Mouse (Mus musculus) embryonic facial prominence, embryonic 11.5 days (tissue): Measurements from ENCODE around the gene Shc4. TPM values are rescaled to one million over a fixed set of nuclear protein-coding genes. Genes with fewer than 3 reads are reported as not detected.
A peak's percentile ranks its signal among the peaks of the same experiment; 100 is the strongest.

Experiments used
- ATAC-seq: fragments of 200-750 bp; cut with Nextera tagmentation; replicated peaks from 2 replicates; pipeline ENCODE4 v1.8.0; 2017; ENCODE audit warnings: low read depth; ENCODE audit not compliant: insufficient number of reproducible peaks, low FRiP score, low TSS enrichment
- DNase-seq: peaks from one replicate; pipeline ENCODE4 v3.0.0-alpha.2; 2015; ENCODE audit warnings: low spot score
- H3K27ac ChIP-seq: fragments of 300-500 bp; sonication (generic); replicated peaks from 2 replicates; pipeline ENCODE4 v1.5.1; 2014; ENCODE audit warnings: mild to moderate bottlenecking, low read depth, low read length, control low read depth
- H3K27me3 ChIP-seq: fragments of 300-500 bp; sonication (generic); 2 replicates; pipeline ENCODE4 v1.6.1; 2014; ENCODE audit warnings: mild to moderate bottlenecking, low read length, moderate library complexity, mixed read lengths; ENCODE audit not compliant: control insufficient read depth, insufficient read depth
- H3K36me3 ChIP-seq: fragments of 300-500 bp; sonication (generic); replicated peaks from 2 replicates; pipeline ENCODE4 v1.6.1; 2014; ENCODE audit warnings: low read depth, mild to moderate bottlenecking, low read length, moderate library complexity, mixed read lengths; ENCODE audit not compliant: control insufficient read depth, insufficient read depth
- H3K4me1 ChIP-seq: fragments of 300-500 bp; sonication (generic); 2 replicates; pipeline ENCODE4 v1.6.1; 2014; ENCODE audit warnings: low read length, mixed read lengths; ENCODE audit not compliant: control insufficient read depth, insufficient read depth
- H3K4me2 ChIP-seq: fragments of 300-500 bp; sonication (generic); 2 replicates; pipeline ENCODE4 v1.6.1; 2014; ENCODE audit warnings: low read depth, mild to moderate bottlenecking, control low read depth, low read length, moderate library complexity
- H3K4me3 ChIP-seq: fragments of 300-500 bp; sonication (generic); 2 replicates; pipeline ENCODE4 v1.5.1; 2014; ENCODE audit warnings: low read depth, low read length, control low read depth
- H3K9ac ChIP-seq: fragments of 300-500 bp; sonication (generic); replicated peaks from 2 replicates; pipeline ENCODE4 v1.6.1; 2014; ENCODE audit warnings: mild to moderate bottlenecking, control low read depth, low read length
- H3K9me3 ChIP-seq: fragments of 300-500 bp; sonication (generic); replicated peaks from 2 replicates; pipeline ENCODE4 v1.6.1; 2016; ENCODE audit warnings: mild to moderate bottlenecking, low read length, inconsistent platforms, mixed read lengths; ENCODE audit not compliant: control insufficient read depth
- WGBS: fragments of 180-500 bp; shearing (Covaris S2); extraction: QIAGEN DNeasy Blood & Tissue Kit; methylation state at CpG from one replicate; pipeline ENCODE4 v1.1.7; 2014; 5-methylcytosine and 5-hydroxymethylcytosine counted together
- polyA plus RNA-seq: library from polyadenylated mRNA; unstranded; fragments of >200 nt; fragmentation: Nextera tagmentation; extraction: Ambion mirVana; gene quantifications from 2 replicates; pipeline ENCODE4 v1.2.1, GENCODE M21; 2014

The Shc4 gene
- polyA plus RNA-seq, 1 experiment from 2014 or later, result 1.3 TPM

DNA sequence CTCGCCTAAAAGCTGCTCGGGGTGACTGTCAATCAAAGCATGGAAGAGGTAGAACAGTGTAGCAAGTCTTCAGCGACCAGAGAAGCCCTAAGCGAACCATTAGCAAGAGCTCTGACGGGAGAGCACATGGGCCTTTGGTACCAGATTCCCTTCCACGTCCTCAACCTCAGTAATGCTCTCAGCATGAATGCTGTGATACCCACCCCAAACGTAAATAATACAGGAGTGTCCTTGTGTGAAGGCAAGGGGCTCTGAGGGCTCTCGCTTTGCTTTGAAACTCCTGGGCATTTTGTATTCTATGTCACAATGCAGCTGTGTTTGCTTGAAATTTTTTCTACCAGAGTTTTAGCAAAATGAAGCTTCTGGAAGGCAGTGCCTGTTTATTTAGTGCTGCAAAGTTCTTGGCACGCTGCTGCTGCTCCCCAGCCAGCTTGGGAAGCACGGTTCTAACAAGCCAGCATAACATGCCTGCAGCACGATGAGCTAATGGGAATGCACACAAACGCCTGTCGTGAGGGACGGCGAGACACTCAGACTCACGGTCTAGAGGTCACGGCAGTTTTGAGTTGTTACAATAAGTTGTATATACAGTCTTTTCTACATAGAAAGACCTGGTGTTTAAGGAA, 117.6 kb downstream of the Shc4 start:
- Histone ChIP-seq H3K27me3 (no peaks in the 10 kb centered on the region), H3K36me3 (no peaks in the 10 kb centered on the region), H3K27ac (no peak overlapping the region), H3K9ac (no peak overlapping the region), H3K4me2 (no peak overlapping the region), H3K4me1 (no peaks in the 10 kb centered on the region), H3K9me3 (no peaks in the 10 kb centered on the region), H3K4me3 (no peak overlapping the region)
- ATAC-seq, result no peak
- WGBS, result 84% methylated on average over 17 of the region's 17 CpGs
- DNase-seq, result no peak

DNA sequence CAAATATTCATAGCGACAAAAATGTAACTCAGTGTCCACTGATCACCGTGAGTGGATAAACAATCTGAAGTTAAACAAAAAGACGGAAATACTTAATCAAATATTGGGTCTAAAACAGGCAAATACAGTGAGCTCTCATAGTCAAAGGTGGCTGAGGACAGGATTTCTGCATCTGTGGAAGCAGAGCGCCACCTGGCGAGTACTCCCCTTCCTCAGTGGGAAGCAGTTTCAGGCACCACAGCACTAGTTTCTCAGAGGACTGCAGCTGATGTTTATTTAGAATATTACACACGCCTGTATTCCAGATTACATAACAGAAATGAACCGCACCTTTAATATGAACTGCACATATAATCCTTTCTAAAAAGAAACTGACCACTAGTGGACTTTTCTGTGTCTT, 119.3 kb downstream of the Shc4 start:
- no peak overlapping the region for H3K27ac ChIP-seq
- no peak overlapping the region for H3K9ac ChIP-seq
- H3K4me3 ChIP-seq, result no peak overlapping the region
- no peaks in the 10 kb centered on the region for H3K9me3 ChIP-seq
- peak; percentile 75 for DNase-seq
- WGBS, result 72% methylated on average over 7 of the region's 7 CpGs
- peaks cover 4% of the 10 kb centered on the region for H3K36me3 ChIP-seq
- no peak overlapping the region for H3K4me2 ChIP-seq
- no peaks in the 10 kb centered on the region for H3K4me1 ChIP-seq
- H3K27me3 ChIP-seq, result no peaks in the 10 kb centered on the region
- no peak for ATAC-seq

- no peaks in the 10 kb centered on the region for H3K27me3 ChIP-seq
- no peaks in the 10 kb centered on the region for H3K4me1 ChIP-seq
- 93% methylated on average over 3 of the region's 3 CpGs for WGBS
- DNase-seq, result no peak
- no peak overlapping the region for H3K9ac ChIP-seq
- no peaks in the 10 kb centered on the region for H3K9me3 ChIP-seq
- ATAC-seq, result no peak
- no peak overlapping the region for H3K4me2 ChIP-seq
- no peak overlapping the region for H3K27ac ChIP-seq
- H3K4me3 ChIP-seq, result no peak overlapping the region
- H3K36me3 ChIP-seq, result peaks cover 4% of the 10 kb centered on the region
Observed at GRCm38 (mm10) chr2:125602970-125603369, 121.0 kb downstream of the Shc4 start.

GRCm38 (mm10) chr2:125598958-125599357, 125.0 kb downstream of the Shc4 start:
- WGBS, result 84% methylated on average over 4 of the region's 4 CpGs
- Histone ChIP-seq H3K9me3 (no peaks in the 10 kb centered on the region), H3K4me2 (no peak overlapping the region), H3K9ac (no peak overlapping the region), H3K36me3 (peaks cover 6% of the 10 kb centered on the region), H3K27ac (no peak overlapping the region), H3K27me3 (no peaks in the 10 kb centered on the region), H3K4me1 (no peaks in the 10 kb centered on the region), H3K4me3 (no peak overlapping the region)
- DNase-seq (no peak), ATAC-seq (no peak)

GRCm38 (mm10) chr2:125598251-125598650, 125.7 kb downstream of the Shc4 start:
- no peak overlapping the region for H3K9ac ChIP-seq
- no peak overlapping the region for H3K4me2 ChIP-seq
- no peak overlapping the region for H3K4me3 ChIP-seq
- no peaks in the 10 kb centered on the region for H3K4me1 ChIP-seq
- no peaks in the 10 kb centered on the region for H3K27me3 ChIP-seq
- no peaks in the 10 kb centered on the region for H3K9me3 ChIP-seq
- H3K27ac ChIP-seq, result no peak overlapping the region
- ATAC-seq, result no peak
- DNase-seq, result no peak
- 79% methylated on average over 6 of the region's 6 CpGs for WGBS
- H3K36me3 ChIP-seq, result peaks cover 6% of the 10 kb centered on the region

DNA sequence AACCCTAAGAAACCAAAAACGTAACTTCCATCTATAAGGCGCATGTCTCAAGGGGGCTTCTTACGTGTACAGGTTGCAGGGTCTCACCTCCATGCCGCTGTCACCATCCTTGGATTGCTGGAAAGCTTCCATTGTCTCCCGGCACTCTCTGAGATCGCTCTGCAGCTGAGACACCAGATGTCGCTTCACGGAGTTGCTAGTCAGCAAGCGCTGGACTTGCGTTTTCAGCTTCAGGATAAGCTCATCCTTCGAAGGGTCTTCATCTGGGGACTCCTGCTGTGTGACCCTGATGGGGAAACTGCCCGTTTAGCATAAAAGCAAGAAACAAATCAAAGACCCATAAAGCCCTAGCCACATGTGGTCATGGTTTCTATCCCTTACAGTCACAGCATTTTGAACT, 129.2 kb downstream of the Shc4 start:
- Histone ChIP-seq H3K36me3 (peaks cover 2% of the 10 kb centered on the region), H3K27ac (no peak overlapping the region), H3K4me3 (no peak overlapping the region), H3K4me1 (no peaks in the 10 kb centered on the region), H3K27me3 (no peaks in the 10 kb centered on the region), H3K9ac (no peak overlapping the region), H3K9me3 (no peaks in the 10 kb centered on the region), H3K4me2 (no peak overlapping the region)
- DNase-seq, result no peak
- 93% methylated on average over 12 of the region's 12 CpGs for WGBS
- no peak for ATAC-seq

DNA sequence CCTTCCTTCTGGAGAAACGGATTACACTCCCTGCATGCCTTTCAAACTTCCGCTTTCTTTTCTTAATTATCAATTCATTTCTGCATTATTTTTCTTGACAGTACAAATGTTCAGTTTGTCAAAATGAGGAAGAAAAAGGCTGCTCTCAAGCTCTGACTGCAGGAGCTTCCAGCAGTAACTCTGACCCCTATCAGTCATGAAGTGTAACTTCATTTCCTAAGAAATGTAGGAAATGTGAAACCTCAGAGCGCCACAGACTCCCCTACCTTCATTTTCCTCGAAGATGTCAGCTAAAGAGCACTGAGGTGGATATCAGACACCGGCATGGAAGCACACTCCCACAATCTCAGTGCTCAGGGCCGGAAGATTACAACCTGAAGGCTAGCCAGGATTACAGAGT, 129.9 kb downstream of the Shc4 start:
- Histone ChIP-seq H3K4me3 (no peak overlapping the region), H3K4me2 (no peak overlapping the region), H3K36me3 (peaks cover 2% of the 10 kb centered on the region), H3K9ac (no peak overlapping the region), H3K27me3 (no peaks in the 10 kb centered on the region), H3K27ac (no peak overlapping the region), H3K4me1 (no peaks in the 10 kb centered on the region), H3K9me3 (no peaks in the 10 kb centered on the region)
- peak; percentile 9 for DNase-seq
- no peak for ATAC-seq
- 83% methylated on average over 6 of the region's 6 CpGs for WGBS

DNA sequence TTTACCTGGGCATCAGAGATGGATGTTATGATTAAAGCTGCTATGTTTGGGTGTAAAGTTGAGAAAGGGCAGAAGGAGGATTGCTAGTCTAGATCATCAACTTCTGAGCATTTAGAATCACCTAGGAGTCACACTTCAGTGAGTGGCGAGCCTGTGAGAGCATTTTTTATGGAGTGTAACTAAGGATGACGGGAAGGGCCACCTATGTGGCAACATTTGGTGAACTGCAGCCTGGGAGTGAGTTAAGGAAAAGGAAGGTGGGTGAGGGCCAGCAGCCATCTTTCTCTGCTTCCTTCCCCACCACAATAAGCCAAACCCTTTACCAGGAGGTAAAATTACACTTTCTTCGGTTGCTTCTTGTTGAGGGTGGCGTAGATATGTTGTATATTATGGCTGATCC, 132.1 kb downstream of the Shc4 start:
- no peak for ATAC-seq
- H3K36me3 ChIP-seq, result peaks cover 5% of the 10 kb centered on the region

More for the DNA sequence above, 132.1 kb downstream of the Shc4 start:
- Histone ChIP-seq H3K9me3 (no peaks in the 10 kb centered on the region), H3K27ac (no peak overlapping the region), H3K4me3 (no peak overlapping the region), H3K27me3 (no peaks in the 10 kb centered on the region), H3K9ac (no peak overlapping the region), H3K4me1 (no peaks in the 10 kb centered on the region), H3K4me2 (no peak overlapping the region)
- no peak for DNase-seq
- 95% methylated on average over 4 of the region's 4 CpGs for WGBS
